Mouse (Mus musculus): ENCODE results near the gene Arhgap10. TPM values are rescaled to one million over a fixed set of nuclear protein-coding genes. Genes with fewer than 3 reads are reported as not detected.

Gene Arhgap10
- polyA plus RNA-seq, 1 experiment from 2014 or later: 36.8 TPM

GRCm38 (mm10) chr8:77250094-77250493 lies 267.7 kb downstream of the Arhgap10 start:
- H3K9me3 ChIP-seq: no peaks in the 10 kb centered on the region
- H3K4me3 ChIP-seq (replicated peaks): no peak overlapping the region
- WGBS: 93% methylated on average over 3 of the region's 3 CpGs
- peaks cover 58% of the 10 kb centered on the region for H3K36me3 ChIP-seq
- no peak overlapping the region for H3K4me2 ChIP-seq
- peaks cover 8% of the 10 kb centered on the region; the same call in 1 of the 2 replicates for H3K4me1 ChIP-seq (replicated peaks)
- no peak overlapping the region for H3K9ac ChIP-seq (replicated peaks)
- no peak for ATAC-seq (ENCODE audit: insufficient number of reproducible peaks, insufficient read depth, low FRiP score, low TSS enrichment, low read depth)
- no peak overlapping the region for H3K27ac ChIP-seq
- H3K27me3 ChIP-seq: no peaks in the 10 kb centered on the region

- no peak overlapping the region for H3K4me3 ChIP-seq (replicated peaks)
- H3K4me1 ChIP-seq (replicated peaks): peaks cover 17% of the 10 kb centered on the region
- WGBS: 97% methylated on average over 3 of the region's 3 CpGs
- H3K4me2 ChIP-seq: no peak overlapping the region
- no peak for ATAC-seq (ENCODE audit: insufficient number of reproducible peaks, insufficient read depth, low FRiP score, low TSS enrichment, low read depth)
- H3K27ac ChIP-seq: no peak overlapping the region
- H3K9ac ChIP-seq (replicated peaks): no peak overlapping the region
- no peaks in the 10 kb centered on the region for H3K27me3 ChIP-seq
- H3K9me3 ChIP-seq: no peaks in the 10 kb centered on the region
- H3K36me3 ChIP-seq: peaks cover 3% of the 10 kb centered on the region; the same call in 1 of the 2 replicates
These were observed 276.4 kb downstream of the Arhgap10 start for GRCm38 (mm10) chr8:77241381-77241780.

- H3K4me3 ChIP-seq (replicated peaks): no peak overlapping the region
- H3K27me3 ChIP-seq: no peaks in the 10 kb centered on the region
- no peaks in the 10 kb centered on the region for H3K9me3 ChIP-seq
- no peak overlapping the region for H3K27ac ChIP-seq
- H3K4me2 ChIP-seq: no peak overlapping the region
- ATAC-seq (ENCODE audit: insufficient number of reproducible peaks, insufficient read depth, low FRiP score, low TSS enrichment, low read depth): no peak
- peaks cover 4% of the 10 kb centered on the region; the same call in 1 of the 2 replicates for H3K4me1 ChIP-seq (replicated peaks)
- H3K9ac ChIP-seq (replicated peaks): no peak overlapping the region
- no peaks in the 10 kb centered on the region for H3K36me3 ChIP-seq
These were observed 278.3 kb downstream of the Arhgap10 start for GRCm38 (mm10) chr8:77239462-77239861.

- Histone ChIP-seq H3K27me3 (no peaks in the 10 kb centered on the region), H3K9me3 (no peaks in the 10 kb centered on the region), H3K9ac (replicated peaks) (no peak overlapping the region), H3K4me3 (replicated peaks) (no peak overlapping the region), H3K36me3 (no peaks in the 10 kb centered on the region), H3K27ac (no peak overlapping the region), H3K4me2 (no peak overlapping the region), H3K4me1 (replicated peaks) (no peaks in the 10 kb centered on the region)
- 94% methylated on average over 1 of the region's 1 CpGs for whole genome bisulfite sequencing
- ATAC-seq (ENCODE audit: insufficient number of reproducible peaks, insufficient read depth, low FRiP score, low TSS enrichment, low read depth): no peak
These were observed 281.1 kb downstream of the Arhgap10 start for GRCm38 (mm10) chr8:77236701-77237100.

GRCm38 (mm10) chr8:77232411-77232810 lies 285.3 kb downstream of the Arhgap10 start:
- 0 out of 2 replicates have a peak, but pooled peaks cover 4% of the 10 kb centered on the region for H3K4me1 ChIP-seq (replicated peaks)
- no peaks in the 10 kb centered on the region for H3K36me3 ChIP-seq
- H3K9ac ChIP-seq (replicated peaks): no peak overlapping the region
- H3K9me3 ChIP-seq: no peaks in the 10 kb centered on the region
- no peak overlapping the region for H3K27ac ChIP-seq
- H3K27me3 ChIP-seq: no peaks in the 10 kb centered on the region
- H3K4me3 ChIP-seq (replicated peaks): no peak overlapping the region
- no peak overlapping the region for H3K4me2 ChIP-seq
- ATAC-seq (ENCODE audit: insufficient number of reproducible peaks, insufficient read depth, low FRiP score, low TSS enrichment, low read depth): no peak
- WGBS: 91% methylated on average over 3 of the region's 3 CpGs

- 80% methylated on average over 6 of the region's 6 CpGs for WGBS
- Histone ChIP-seq H3K9me3 (no peaks in the 10 kb centered on the region), H3K27ac (no peak overlapping the region), H3K4me1 (replicated peaks) (0 out of 2 replicates have a peak, but pooled peaks cover 4% of the 10 kb centered on the region), H3K27me3 (no peaks in the 10 kb centered on the region), H3K9ac (replicated peaks) (no peak overlapping the region), H3K4me3 (replicated peaks) (no peak overlapping the region), H3K36me3 (no peaks in the 10 kb centered on the region), H3K4me2 (no peak overlapping the region)
- ATAC-seq (ENCODE audit: insufficient number of reproducible peaks, insufficient read depth, low FRiP score, low TSS enrichment, low read depth): no peak
These were observed 285.9 kb downstream of the Arhgap10 start for GRCm38 (mm10) chr8:77231834-77232233.

GRCm38 (mm10) chr8:77231211-77231610 lies 286.5 kb downstream of the Arhgap10 start:
- Histone ChIP-seq H3K4me1 (replicated peaks) (0 out of 2 replicates have a peak, but pooled peaks cover 4% of the 10 kb centered on the region), H3K27me3 (no peaks in the 10 kb centered on the region), H3K9me3 (no peaks in the 10 kb centered on the region), H3K9ac (replicated peaks) (no peak overlapping the region), H3K4me2 (no peak overlapping the region), H3K27ac (no peak overlapping the region), H3K4me3 (replicated peaks) (no peak overlapping the region), H3K36me3 (no peaks in the 10 kb centered on the region)
- ATAC-seq (ENCODE audit: insufficient number of reproducible peaks, insufficient read depth, low FRiP score, low TSS enrichment, low read depth): no peak
- 90% methylated on average over 1 of the region's 1 CpGs for WGBS

- H3K36me3 ChIP-seq: no peaks in the 10 kb centered on the region
- no peak overlapping the region for H3K9ac ChIP-seq (replicated peaks)
- H3K9me3 ChIP-seq: no peaks in the 10 kb centered on the region
- no peak overlapping the region for H3K27ac ChIP-seq
- no peak overlapping the region for H3K4me2 ChIP-seq
- 0 out of 2 replicates have a peak, but pooled peaks cover 4% of the 10 kb centered on the region for H3K4me1 ChIP-seq (replicated peaks)
- no peak for ATAC-seq (ENCODE audit: insufficient number of reproducible peaks, insufficient read depth, low FRiP score, low TSS enrichment, low read depth)
- no peaks in the 10 kb centered on the region for H3K27me3 ChIP-seq
- no peak overlapping the region for H3K4me3 ChIP-seq (replicated peaks)
- WGBS: 83% methylated on average over 7 of the region's 7 CpGs
These were observed 289.1 kb downstream of the Arhgap10 start for GRCm38 (mm10) chr8:77228688-77229087.

- no peaks in the 10 kb centered on the region for H3K27me3 ChIP-seq
- H3K9me3 ChIP-seq: no peaks in the 10 kb centered on the region
- WGBS: 84% methylated on average over 5 of the region's 5 CpGs
- H3K4me2 ChIP-seq: no peak overlapping the region
- peak; percentile 40; the same call in 1 of the 2 replicates for ATAC-seq (ENCODE audit: insufficient number of reproducible peaks, insufficient read depth, low FRiP score, low TSS enrichment, low read depth)
- H3K4me3 ChIP-seq (replicated peaks): no peak overlapping the region
- H3K27ac ChIP-seq: no peak overlapping the region
- no peak overlapping the region for H3K9ac ChIP-seq (replicated peaks)
- H3K4me1 ChIP-seq (replicated peaks): 0 out of 2 replicates have a peak, but pooled peaks cover 4% of the 10 kb centered on the region
- no peaks in the 10 kb centered on the region for H3K36me3 ChIP-seq
These were observed 290.0 kb downstream of the Arhgap10 start for GRCm38 (mm10) chr8:77227742-77228141.

GRCm38 (mm10) chr8:77223123-77223522 lies 294.6 kb downstream of the Arhgap10 start:
- no peak for ATAC-seq (ENCODE audit: insufficient number of reproducible peaks, insufficient read depth, low FRiP score, low TSS enrichment, low read depth)
- no peak overlapping the region for H3K4me2 ChIP-seq
- WGBS: 60% methylated on average over 4 of the region's 4 CpGs
- no peak overlapping the region for H3K4me3 ChIP-seq (replicated peaks)
- H3K27me3 ChIP-seq: no peaks in the 10 kb centered on the region
- 0 out of 2 replicates have a peak, but pooled peaks cover 4% of the 10 kb centered on the region for H3K4me1 ChIP-seq (replicated peaks)
- H3K36me3 ChIP-seq: no peaks in the 10 kb centered on the region
- no peaks in the 10 kb centered on the region for H3K9me3 ChIP-seq
- H3K27ac ChIP-seq: no peak overlapping the region
- no peak overlapping the region for H3K9ac ChIP-seq (replicated peaks)

- no peak overlapping the region for H3K4me3 ChIP-seq (replicated peaks)
- H3K4me2 ChIP-seq: no peak overlapping the region
- H3K27ac ChIP-seq: no peak overlapping the region
- H3K9ac ChIP-seq (replicated peaks): no peak overlapping the region
- no peak for ATAC-seq (ENCODE audit: insufficient number of reproducible peaks, insufficient read depth, low FRiP score, low TSS enrichment, low read depth)
- no peaks in the 10 kb centered on the region for H3K36me3 ChIP-seq
- no peaks in the 10 kb centered on the region for H3K27me3 ChIP-seq
- no peaks in the 10 kb centered on the region; the same call in 1 of the 2 replicates for H3K4me1 ChIP-seq (replicated peaks)
- 85% methylated on average over 6 of the region's 6 CpGs for WGBS
- no peaks in the 10 kb centered on the region for H3K9me3 ChIP-seq
These were observed 302.6 kb downstream of the Arhgap10 start for GRCm38 (mm10) chr8:77215191-77215590.

- no peaks in the 10 kb centered on the region for H3K9me3 ChIP-seq
- H3K36me3 ChIP-seq: no peaks in the 10 kb centered on the region
- 74% methylated on average over 8 of the region's 8 CpGs for WGBS
- no peak overlapping the region for H3K4me2 ChIP-seq
- no peaks in the 10 kb centered on the region; the same call in 1 of the 2 replicates for H3K4me1 ChIP-seq (replicated peaks)
- H3K27me3 ChIP-seq: no peaks in the 10 kb centered on the region
- H3K27ac ChIP-seq: peak overlapping the region; percentile 41; the same call in 1 of the 2 replicates
- H3K9ac ChIP-seq (replicated peaks): no peak overlapping the region
- H3K4me3 ChIP-seq (replicated peaks): no peak overlapping the region
- no peak for ATAC-seq (ENCODE audit: insufficient number of reproducible peaks, insufficient read depth, low FRiP score, low TSS enrichment, low read depth)
These were observed 303.1 kb downstream of the Arhgap10 start for GRCm38 (mm10) chr8:77214665-77215064.
